ENCODE assay signal across 24 mouse cellular contexts in genomic region chr11:89590273-89590874, GRCm38 (mm10).
DNase-seq lines count a peak whose midpoint lies in the region; ATAC-seq and TF ChIP-seq lines count a peak whose summit lies in the region.
"Had no signal": no experiment of that assay in that cellular context is flagged by ENCODE, and none has a peak within 500 bp of the region (broad histone marks: within the 10 kb centered on the region; RNA-seq: fewer than 3 reads in every experiment).

No protein-coding gene starts in this region.

- TF ChIP-seq POLR2A in lung, adult 2 months (IDR thresholded peaks at IDR 0.05; ENCODE audit: borderline replicate concordance, extremely low read depth, low read depth, low read length): no peak

- H3K4me2 ChIP-seq in lung, embryonic 15.5 days: no peak overlapping the region
- H3K4me2 ChIP-seq: embryonic facial prominence, embryonic 13.5 days; forebrain, embryonic 12.5 days; forebrain, embryonic 15.5 days; heart, embryonic 11.5 days; hindbrain, embryonic 12.5 days; hindbrain, embryonic 15.5 days had no signal

- WGBS in lung, embryonic 15.5 days: 29% methylated on average over 10 of the region's 10 CpGs
- 43% methylated on average over 10 of the region's 10 CpGs for WGBS in lung, adult 2 months

- H3K27me3 ChIP-seq in lung, embryonic 15.5 days: no peaks in the 10 kb centered on the region
- H3K27me3 ChIP-seq: embryonic facial prominence, embryonic 13.5 days; forebrain, embryonic 12.5 days; forebrain, embryonic 15.5 days; hindbrain, embryonic 12.5 days; hindbrain, embryonic 15.5 days had no signal

- peak overlapping the region; percentile 61 for H3K27ac ChIP-seq in lung, embryonic 15.5 days
- H3K27ac ChIP-seq: embryonic facial prominence, embryonic 10.5 days; embryonic facial prominence, embryonic 13.5 days; forebrain, embryonic 12.5 days; forebrain, embryonic 15.5 days; heart, adult 2 months; hindbrain, embryonic 12.5 days; hindbrain, embryonic 15.5 days had no signal

- H3K9me3 ChIP-seq in lung, embryonic 15.5 days: no peaks in the 10 kb centered on the region
- H3K9me3 ChIP-seq: embryonic facial prominence, embryonic 10.5 days; embryonic facial prominence, embryonic 13.5 days; forebrain, embryonic 12.5 days; forebrain, embryonic 15.5 days; hindbrain, embryonic 12.5 days; hindbrain, embryonic 15.5 days had no signal

- 0 out of 2 replicates have a peak, but pooled peaks cover 6% of the 10 kb centered on the region for H3K4me1 ChIP-seq in lung, embryonic 15.5 days
- no peaks in the 10 kb centered on the region for H3K4me1 ChIP-seq in lung, adult 2 months (ENCODE audit: control insufficient read depth, insufficient read depth, low read length)
- H3K4me1 ChIP-seq: embryonic facial prominence, embryonic 10.5 days; forebrain, embryonic 12.5 days; forebrain, embryonic 15.5 days; hindbrain, embryonic 12.5 days; hindbrain, embryonic 15.5 days had no signal

- peak; percentile 67; the same call in 1 of the 2 replicates for ATAC-seq in lung, embryonic 15.5 days (ENCODE audit: borderline replicate concordance, extremely low read depth, low FRiP score, low TSS enrichment)
- ATAC-seq: activated CD4-positive, CD25-positive, alpha-beta regulatory T cell, adult 4 months; forebrain, embryonic 15.5 days had no signal

- TF ChIP-seq CTCF in lung, adult 2 months (IDR thresholded peaks at IDR 0.05; ENCODE audit: insufficient read depth, low read length): no peak

- H3K36me3 ChIP-seq in lung, embryonic 15.5 days: no peaks in the 10 kb centered on the region
- H3K36me3 ChIP-seq: embryonic facial prominence, embryonic 10.5 days; embryonic facial prominence, embryonic 13.5 days; forebrain, embryonic 12.5 days; forebrain, embryonic 15.5 days; hindbrain, embryonic 12.5 days; hindbrain, embryonic 15.5 days had no signal

- H3K9ac ChIP-seq in lung, embryonic 15.5 days: no peak overlapping the region
- H3K9ac ChIP-seq: embryonic facial prominence, embryonic 13.5 days; forebrain, embryonic 12.5 days; forebrain, embryonic 15.5 days; hindbrain, embryonic 12.5 days; hindbrain, embryonic 15.5 days had no signal

- no peak overlapping the region for H3K4me3 ChIP-seq in lung, embryonic 15.5 days
- H3K4me3 ChIP-seq in lung, adult 2 months (replicated peaks; ENCODE audit: extremely low read depth, low read depth, low read length): no peak overlapping the region
- H3K4me3 ChIP-seq: embryonic facial prominence, embryonic 10.5 days; embryonic facial prominence, embryonic 13.5 days; erythroblast, embryonic 14.5 days; forebrain, embryonic 12.5 days; forebrain, embryonic 15.5 days; heart, adult 2 months; hindbrain, embryonic 12.5 days; hindbrain, embryonic 15.5 days had no signal

- peak; percentile 9 for DNase-seq in heart, adult 11 months
- DNase-seq in heart, adult 8-10 months (ENCODE audit: low spot score): no peak
- DNase-seq in lung, adult 2 months: no peak
- DNase-seq in lung, postnatal 10 days: peak; percentile 9
- DNase-seq in lung, adult 18-20 months: no peak
- DNase-seq: adrenal gland, adult 8-10 months; adrenal gland, postnatal 25 days; cerebellum, adult 11-12 months; cerebellum, adult 8-10 months; cerebellum, postnatal 10 days; cerebellum, postnatal 36 days; embryo, embryonic 11 days; gastrocnemius, postnatal 25 days; heart, adult 2 months had no signal

Comparison
In these comparisons a context has a peak if more than half of its experiments do, and no peak if none do; other contexts are left out.
1. DNase-seq: peak in heart, adult 11 months (single experiment) and lung, postnatal 10 days (single experiment); none in heart, adult 8-10 months (single experiment), lung, adult 2 months (single experiment) and lung, adult 18-20 months (0 of 2).